Mouse (Mus musculus): Measurements from ENCODE around the gene Id2. TPM values are rescaled to one million over a fixed set of nuclear protein-coding genes. Genes with fewer than 3 reads are reported as not detected.

Gene Id2
- 180 and 197 TPM in 2 replicates for polyA plus RNA-seq (2016; fragmentation: Nextera tagmentation; extraction: Ambion mirVana)

DNA sequence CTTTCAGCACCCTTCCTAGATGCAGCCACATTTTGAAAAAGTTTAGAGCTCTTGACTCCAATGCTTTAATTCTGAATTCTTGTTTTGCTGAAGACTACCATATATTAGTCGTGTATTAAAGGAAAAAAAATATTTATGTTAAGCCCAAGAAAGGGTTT lies at the start of gene Id2:
Gene Id2 (minus strand): TSS at position 89 of the 158 bp plus-strand sequence.
- Histone ChIP-seq H3K36me3 (replicated peaks) (peaks cover 3% of the 10 kb centered on the region; the same call in 1 of the 2 replicates), H3K4me1 (peaks cover 79% of the 10 kb centered on the region), H3K4me3 (peak within 1 kb of the TSS; percentile 78), H3K27me3 (ENCODE audit: poor library complexity, severe bottlenecking) (peaks cover 14% of the 10 kb centered on the region), H3K9me3 (no peaks in the 10 kb centered on the region), H3K27ac (peak within 1 kb of the TSS; percentile 97)
- WGBS: 2% methylated on average over 1 of the region's 1 CpGs
- no peak for DNase-seq (ENCODE audit: extremely low spot score, low spot score)

- Histone ChIP-seq H3K9me3 (no peaks in the 10 kb centered on the region), H3K27me3 (ENCODE audit: poor library complexity, severe bottlenecking) (no peaks in the 10 kb centered on the region), H3K27ac (no peak overlapping the region), H3K4me1 (peaks cover 17% of the 10 kb centered on the region), H3K36me3 (replicated peaks) (no peaks in the 10 kb centered on the region), H3K4me3 (no peak overlapping the region)
- DNase-seq (ENCODE audit: extremely low spot score, low spot score): no peak
- 75% methylated on average over 3 of the region's 3 CpGs for WGBS
Observed at GRCm38 (mm10) chr12:25145344-25145698, 48.4 kb upstream of the Id2 start.

DNA sequence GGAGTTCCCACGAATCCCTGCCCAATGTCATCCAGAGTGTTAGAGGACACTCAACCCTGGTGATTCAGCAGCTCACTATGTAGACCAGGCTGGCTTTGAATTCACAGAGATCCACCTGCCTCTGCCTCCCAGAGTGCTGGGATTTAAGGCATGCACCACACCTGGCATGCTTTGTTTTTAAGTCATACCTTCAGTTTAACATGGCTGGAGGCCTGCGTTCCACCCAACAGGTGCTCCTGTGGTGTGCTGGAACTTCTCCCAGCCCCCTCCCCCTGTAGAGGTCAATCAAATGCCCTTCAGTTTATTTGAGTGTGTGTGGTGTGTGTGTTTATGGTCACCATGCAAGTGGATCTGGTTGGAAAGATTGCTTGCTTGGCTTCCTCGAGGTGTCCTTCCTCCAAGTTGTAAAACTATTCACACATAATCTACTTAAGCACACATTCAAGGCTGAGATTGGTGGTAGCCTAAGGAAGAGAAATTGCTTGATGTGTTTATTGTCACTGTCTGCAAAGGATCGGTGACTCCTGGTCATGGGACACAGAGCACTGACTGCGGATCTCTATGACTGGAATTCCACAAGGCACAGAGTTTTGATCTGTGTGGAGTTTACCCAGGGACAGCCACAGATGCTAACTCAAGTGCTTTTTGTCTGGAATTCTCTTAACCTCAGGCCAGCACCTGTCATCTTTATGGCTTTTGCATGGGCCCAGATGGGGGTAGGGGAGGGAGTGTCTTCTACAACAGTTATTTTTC lies 47.8 kb upstream of the Id2 start:
- H3K36me3 ChIP-seq (replicated peaks): no peaks in the 10 kb centered on the region
- no peak overlapping the region for H3K27ac ChIP-seq
- no peaks in the 10 kb centered on the region for H3K27me3 ChIP-seq (ENCODE audit: poor library complexity, severe bottlenecking)
- no peaks in the 10 kb centered on the region for H3K9me3 ChIP-seq
- WGBS: 90% methylated on average over 5 of the region's 5 CpGs
- no peak for DNase-seq (ENCODE audit: extremely low spot score, low spot score)
- no peak overlapping the region for H3K4me3 ChIP-seq
- peaks cover 17% of the 10 kb centered on the region for H3K4me1 ChIP-seq

GRCm38 (mm10) chr12:25143492-25143891 lies 46.6 kb upstream of the Id2 start:
- Histone ChIP-seq H3K9me3 (no peaks in the 10 kb centered on the region), H3K4me1 (peaks cover 17% of the 10 kb centered on the region), H3K4me3 (no peak overlapping the region), H3K27ac (peak overlapping the region; percentile 21; the same call in 1 of the 2 replicates), H3K36me3 (replicated peaks) (no peaks in the 10 kb centered on the region), H3K27me3 (ENCODE audit: poor library complexity, severe bottlenecking) (no peaks in the 10 kb centered on the region)
- DNase-seq (ENCODE audit: extremely low spot score, low spot score): no peak
- 64% methylated on average over 2 of the region's 2 CpGs for WGBS

GRCm38 (mm10) chr12:25142251-25142650 lies 45.3 kb upstream of the Id2 start:
- no peak overlapping the region for H3K4me3 ChIP-seq
- WGBS: 85% methylated on average over 7 of the region's 7 CpGs
- no peaks in the 10 kb centered on the region for H3K36me3 ChIP-seq (replicated peaks)
- no peaks in the 10 kb centered on the region for H3K27me3 ChIP-seq (ENCODE audit: poor library complexity, severe bottlenecking)
- H3K27ac ChIP-seq: 0 out of 2 replicates have a peak overlapping the region, but pooled peaks have one; percentile 11
- H3K9me3 ChIP-seq: no peaks in the 10 kb centered on the region
- peaks cover 14% of the 10 kb centered on the region for H3K4me1 ChIP-seq
- no peak for DNase-seq (ENCODE audit: extremely low spot score, low spot score)

DNA sequence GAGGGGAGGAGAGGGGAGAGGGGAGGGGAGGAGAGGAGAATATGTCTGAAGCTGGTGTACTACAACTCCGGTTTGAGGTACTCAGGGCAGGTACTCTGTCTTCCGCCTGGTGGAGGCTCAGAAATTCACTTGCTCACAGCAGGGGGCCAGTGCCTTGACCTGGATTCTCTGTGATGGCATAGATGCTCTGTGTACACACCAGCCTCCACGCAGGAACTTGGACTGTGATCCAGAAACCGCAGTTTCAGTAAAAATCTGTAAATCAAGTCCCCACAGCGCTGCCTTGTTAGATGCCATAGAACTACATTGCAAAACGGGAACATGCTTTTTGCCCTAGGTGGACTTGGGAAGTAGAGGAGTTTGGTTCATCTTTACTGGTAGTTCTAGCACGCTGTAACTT lies 44.4 kb upstream of the Id2 start:
- WGBS: 80% methylated on average over 7 of the region's 7 CpGs
- no peak overlapping the region; the same call in 1 of the 2 replicates for H3K27ac ChIP-seq
- no peak overlapping the region for H3K4me3 ChIP-seq
- H3K27me3 ChIP-seq (ENCODE audit: poor library complexity, severe bottlenecking): no peaks in the 10 kb centered on the region
- peaks cover 14% of the 10 kb centered on the region for H3K4me1 ChIP-seq
- H3K36me3 ChIP-seq (replicated peaks): no peaks in the 10 kb centered on the region
- no peak for DNase-seq (ENCODE audit: extremely low spot score, low spot score)
- H3K9me3 ChIP-seq: no peaks in the 10 kb centered on the region

GRCm38 (mm10) chr12:25140115-25140514 lies 43.2 kb upstream of the Id2 start:
- Histone ChIP-seq H3K9me3 (no peaks in the 10 kb centered on the region), H3K27ac (peak overlapping the region; percentile 53; the same call in 1 of the 2 replicates), H3K36me3 (replicated peaks) (no peaks in the 10 kb centered on the region), H3K27me3 (ENCODE audit: poor library complexity, severe bottlenecking) (no peaks in the 10 kb centered on the region), H3K4me3 (no peak overlapping the region), H3K4me1 (peaks cover 14% of the 10 kb centered on the region)
- WGBS: 86% methylated on average over 6 of the region's 6 CpGs
- DNase-seq (ENCODE audit: extremely low spot score, low spot score): no peak

GRCm38 (mm10) chr12:25138616-25139015 lies 41.7 kb upstream of the Id2 start:
- 95% methylated on average over 4 of the region's 4 CpGs for whole genome bisulfite sequencing
- no peaks in the 10 kb centered on the region for H3K36me3 ChIP-seq (replicated peaks)
- H3K27me3 ChIP-seq (ENCODE audit: poor library complexity, severe bottlenecking): no peaks in the 10 kb centered on the region
- no peak for DNase-seq (ENCODE audit: extremely low spot score, low spot score)
- H3K27ac ChIP-seq: 0 out of 2 replicates have a peak overlapping the region, but pooled peaks have one; percentile 17
- no peaks in the 10 kb centered on the region for H3K9me3 ChIP-seq
- peaks cover 14% of the 10 kb centered on the region for H3K4me1 ChIP-seq
- no peak overlapping the region for H3K4me3 ChIP-seq

DNA sequence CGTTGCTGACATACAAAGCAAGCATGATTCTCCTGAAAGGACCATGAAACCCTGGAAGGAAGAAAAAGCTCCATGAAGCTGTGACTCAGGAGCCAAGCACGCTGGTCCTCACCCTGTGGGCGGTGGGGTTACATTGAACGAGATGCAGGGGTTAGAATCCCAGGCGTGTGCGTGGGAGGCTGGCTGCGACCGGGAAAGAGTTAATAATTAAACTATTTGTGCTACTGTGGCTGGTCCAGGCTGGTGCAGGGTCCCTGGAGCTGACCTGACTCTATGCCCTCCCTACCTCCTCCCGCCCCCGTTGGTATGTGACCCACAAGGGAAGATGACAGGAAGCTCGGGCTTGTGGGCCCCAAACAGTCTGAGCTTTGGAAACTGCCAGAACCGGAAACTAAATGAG lies 35.1 kb upstream of the Id2 start:
- Histone ChIP-seq H3K36me3 (replicated peaks) (no peaks in the 10 kb centered on the region), H3K4me1 (peaks cover 34% of the 10 kb centered on the region), H3K27ac (0 out of 2 replicates have a peak overlapping the region, but pooled peaks have one; percentile 40), H3K4me3 (no peak overlapping the region), H3K27me3 (ENCODE audit: poor library complexity, severe bottlenecking) (peaks cover 8% of the 10 kb centered on the region; the same call in 1 of the 2 replicates), H3K9me3 (no peaks in the 10 kb centered on the region; the same call in 1 of the 2 replicates)
- WGBS: 91% methylated on average over 12 of the region's 12 CpGs
- no peak for DNase-seq (ENCODE audit: extremely low spot score, low spot score)

GRCm38 (mm10) chr12:25127629-25128028 lies 30.7 kb upstream of the Id2 start:
- H3K27me3 ChIP-seq (ENCODE audit: poor library complexity, severe bottlenecking): peaks cover 16% of the 10 kb centered on the region
- peaks cover 79% of the 10 kb centered on the region for H3K4me1 ChIP-seq
- no peak for DNase-seq (ENCODE audit: extremely low spot score, low spot score)
- peaks cover 5% of the 10 kb centered on the region for H3K9me3 ChIP-seq
- no peak overlapping the region for H3K4me3 ChIP-seq
- no peaks in the 10 kb centered on the region for H3K36me3 ChIP-seq (replicated peaks)
- peak overlapping the region; percentile 88 for H3K27ac ChIP-seq
- 70% methylated on average over 4 of the region's 4 CpGs for WGBS

DNA sequence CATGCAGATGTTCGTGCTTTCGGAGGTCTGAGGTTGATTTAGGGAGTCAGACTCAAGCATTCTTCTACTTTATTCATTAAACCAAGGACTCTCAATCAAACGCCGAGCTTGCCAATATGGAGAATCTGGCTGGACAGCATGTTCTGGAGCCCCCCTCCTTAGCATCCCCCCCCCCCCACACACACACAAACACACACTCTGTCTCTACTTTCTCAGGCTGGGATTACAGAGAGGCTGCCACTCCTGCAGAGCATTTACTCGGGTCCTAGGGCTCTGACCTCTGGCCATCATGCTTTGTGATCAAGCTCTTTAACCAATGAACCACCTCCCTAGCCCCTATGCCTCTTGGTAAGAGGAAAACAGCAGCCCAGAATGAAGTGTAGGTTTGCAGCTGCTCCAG lies 29.3 kb upstream of the Id2 start:
- Histone ChIP-seq H3K27ac (peak overlapping the region; percentile 88), H3K4me1 (peaks cover 87% of the 10 kb centered on the region)
- 60% methylated on average over 5 of the region's 5 CpGs for WGBS

GRCm38 (mm10) chr12:25125239-25125776 lies 28.4 kb upstream of the Id2 start:
- Histone ChIP-seq H3K36me3 (replicated peaks) (no peaks in the 10 kb centered on the region), H3K9me3 (peaks cover 5% of the 10 kb centered on the region), H3K4me1 (peaks cover 89% of the 10 kb centered on the region), H3K27ac (peak overlapping the region; percentile 88), H3K27me3 (ENCODE audit: poor library complexity, severe bottlenecking) (peaks cover 31% of the 10 kb centered on the region), H3K4me3 (peak overlapping the region; percentile 33)
- WGBS: 6% methylated on average over 16 of the region's 16 CpGs
- DNase-seq (ENCODE audit: extremely low spot score, low spot score): peak; percentile 51

More for the DNA sequence above, 29.3 kb upstream of the Id2 start:
- peaks cover 5% of the 10 kb centered on the region for H3K9me3 ChIP-seq
- no peak for DNase-seq (ENCODE audit: extremely low spot score, low spot score)
- H3K36me3 ChIP-seq (replicated peaks): no peaks in the 10 kb centered on the region
- H3K4me3 ChIP-seq: no peak overlapping the region
- H3K27me3 ChIP-seq (ENCODE audit: poor library complexity, severe bottlenecking): peaks cover 30% of the 10 kb centered on the region

- peak; percentile 86 for DNase-seq (ENCODE audit: extremely low spot score, low spot score)
- Histone ChIP-seq H3K36me3 (replicated peaks) (no peaks in the 10 kb centered on the region), H3K9me3 (peaks cover 5% of the 10 kb centered on the region), H3K4me1 (peaks cover 91% of the 10 kb centered on the region), H3K27ac (peak overlapping the region; percentile 88), H3K27me3 (ENCODE audit: poor library complexity, severe bottlenecking) (peaks cover 37% of the 10 kb centered on the region), H3K4me3 (peak overlapping the region; percentile 33)
- 3% methylated on average over 19 of the region's 19 CpGs for WGBS
Observed at GRCm38 (mm10) chr12:25124431-25125238, 27.7 kb upstream of the Id2 start.
